Mouse (Mus musculus) kidney, adult 2 months (tissue): Measurements from ENCODE around the gene Hba-a2. TPM values are rescaled to one million over a fixed set of nuclear protein-coding genes. Genes with fewer than 3 reads are reported as not detected.
"Not testable (repeated sequence)": the region's sequence is repeated elsewhere in the genome, so short reads cannot be mapped to it uniquely, and the experiment has no call there.

ENCODE experiments used
- DNase-seq: peaks from one replicate; pipeline ENCODE4 v3.0.0; 2021
- H3K27ac ChIP-seq: fragments of 200-500 bp; 2 replicates; pipeline ENCODE4 v1.5.1; 2012; ENCODE audit warnings: low read depth, low read length, control low read depth, inconsistent platforms; ENCODE audit not compliant: insufficient read depth
- H3K27me3 ChIP-seq: fragments of 200-500 bp; replicated peaks from 2 replicates; pipeline ENCODE4 v1.6.1; 2012; ENCODE audit warnings: mild to moderate bottlenecking, moderate library complexity, low read length, inconsistent platforms; ENCODE audit not compliant: control insufficient read depth, insufficient read depth
- H3K36me3 ChIP-seq: fragments of 200-500 bp; 2 replicates; pipeline ENCODE4 v1.6.1; 2012; ENCODE audit warnings: mild to moderate bottlenecking, moderate library complexity, low read length, inconsistent platforms; ENCODE audit not compliant: control insufficient read depth, insufficient read depth
- H3K4me1 ChIP-seq: fragments of 200-500 bp; 2 replicates; pipeline ENCODE4 v1.6.1; 2011; ENCODE audit warnings: low read length; ENCODE audit not compliant: control insufficient read depth, insufficient read depth
- H3K4me3 ChIP-seq: fragments of 200-500 bp; 2 replicates; pipeline ENCODE4 v1.5.1; 2011; ENCODE audit warnings: mild to moderate bottlenecking, low read depth, low read length, control low read depth; ENCODE audit not compliant: insufficient read depth
- CTCF ChIP-seq: fragments of 200-500 bp; conservative IDR thresholded peaks from 2 replicates; pipeline ENCODE4 v1.5.1; 2011; ENCODE audit warnings: low read depth, mild to moderate bottlenecking, control low read depth, low read length, moderate library complexity, mixed read lengths; ENCODE audit not compliant: insufficient read depth, insufficient read length
- POLR2A ChIP-seq: fragments of 200-500 bp; IDR thresholded peaks from one replicate; pipeline ENCODE4 v1.6.1; 2011; ENCODE audit warnings: low read depth, low read length, control low read depth
- WGBS: fragments of 180-500 bp; shearing (Covaris S2); methylation state at CpG from one replicate; pipeline ENCODE4 v1.1.7; 2018; 5-methylcytosine and 5-hydroxymethylcytosine counted together
- polyA plus RNA-seq: library from polyadenylated mRNA; depleted of rRNA; stranded (reverse); fragments of >200 nt; gene quantifications from 2 replicates; pipeline ENCODE4 v1.2.3, GENCODE M21; 2012

Gene Hba-a2
- polyA plus RNA-seq, 1 experiment = 5,122 TPM

- no peak for DNase-seq
- H3K36me3 ChIP-seq = no peaks in the 10 kb centered on the region
- TF ChIP-seq CTCF (no peak), POLR2A (no peak)
- no peak overlapping the region for H3K4me3 ChIP-seq
- H3K27ac ChIP-seq = no peak overlapping the region
- 90% methylated on average over 1 of the region's 1 CpGs for WGBS
- no peaks in the 10 kb centered on the region for H3K27me3 ChIP-seq
- no peaks in the 10 kb centered on the region for H3K4me1 ChIP-seq
Measured at GRCm38 (mm10) chr11:32297866-32298531, 1.7 kb downstream of the Hba-a2 start.

GRCm38 (mm10) chr11:32298532-32298918 is 2.2 kb downstream of the Hba-a2 start:
- TF ChIP-seq CTCF = no peak
- TF ChIP-seq POLR2A = no peak
- Histone ChIP-seq H3K36me3 (no peaks in the 10 kb centered on the region), H3K4me3 (no peak overlapping the region), H3K27me3 (no peaks in the 10 kb centered on the region), H3K27ac (no peak overlapping the region), H3K4me1 (no peaks in the 10 kb centered on the region)
- no peak for DNase-seq
- 98% methylated on average over 2 of the region's 2 CpGs for WGBS

DNA sequence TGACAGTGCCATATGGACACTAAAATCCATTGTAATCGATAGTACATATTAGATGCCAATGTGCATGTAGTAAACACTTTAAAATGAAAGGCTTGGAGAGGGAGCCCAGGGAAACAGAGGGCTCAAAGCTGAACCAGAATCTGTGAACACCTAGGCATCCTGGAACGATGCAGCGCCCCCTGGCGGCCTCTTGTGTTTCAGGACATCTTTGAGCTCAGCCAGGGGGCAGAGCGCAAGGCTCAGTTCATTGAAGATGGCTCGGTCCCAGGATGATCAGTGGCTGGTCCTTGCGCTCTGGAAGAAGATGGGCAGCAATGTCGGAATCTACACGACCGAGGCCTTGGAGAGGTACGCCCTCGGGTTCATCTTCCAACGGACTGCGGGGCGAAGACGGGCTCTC is 3.6 kb downstream of the Hba-a2 start, which contains the start of gene Hbq1a:
Hbq1a (plus strand) TSS at position 205 of the 400 bp plus-strand sequence.
- H3K36me3 ChIP-seq, H3K27me3 ChIP-seq, H3K4me1 ChIP-seq, H3K27ac ChIP-seq, H3K4me3 ChIP-seq: not testable (repeated sequence)
- DNase-seq = peak; percentile 58
- peak; percentile 47 for TF ChIP-seq CTCF
- WGBS = 5% methylated on average over 16 of the region's 16 CpGs

DNA sequence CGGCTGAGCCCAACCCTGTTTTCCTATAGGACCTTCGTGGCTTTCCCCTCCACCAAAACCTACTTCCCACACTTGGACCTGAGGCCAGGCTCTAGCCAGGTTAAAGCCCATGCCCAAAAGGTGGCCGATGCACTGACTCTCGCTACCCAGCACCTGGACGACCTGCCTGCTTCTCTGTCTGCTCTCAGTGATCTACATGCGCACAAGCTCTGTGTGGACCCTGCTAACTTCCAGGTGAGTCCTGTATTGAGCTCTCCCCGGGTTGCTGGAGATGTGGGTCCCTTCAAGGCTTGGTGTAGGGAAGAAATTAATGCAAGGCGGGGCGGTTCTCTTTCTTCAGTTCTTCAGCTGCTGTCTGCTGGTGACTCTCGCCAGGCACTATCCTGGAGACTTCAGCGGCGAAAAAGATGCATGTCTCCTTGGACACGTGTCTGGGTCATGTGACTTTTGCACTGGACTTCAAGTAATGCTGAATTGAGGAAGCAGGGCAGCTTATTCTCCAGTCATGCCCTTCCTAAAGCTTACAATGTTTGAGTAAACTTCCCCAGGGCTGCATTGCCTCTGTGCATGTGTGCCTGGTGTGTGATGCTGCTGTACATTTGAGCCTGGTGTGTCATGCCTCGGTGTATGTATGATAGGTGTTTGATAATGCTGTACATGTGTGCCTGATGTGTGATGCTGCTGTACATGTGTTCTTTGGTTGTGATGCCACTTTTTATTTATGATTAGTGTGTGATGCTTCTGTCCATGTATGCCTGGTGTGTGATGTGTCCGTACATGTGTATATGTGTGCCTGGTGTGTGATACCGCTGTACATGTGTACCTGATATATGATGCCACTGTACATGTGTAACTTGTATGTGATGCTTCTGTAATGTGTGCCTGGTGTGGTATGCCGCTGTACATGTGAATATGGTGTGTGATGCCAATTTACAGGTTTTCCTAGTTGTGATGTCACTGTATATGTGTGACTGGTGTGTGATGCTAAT is 4.3 kb downstream of the Hba-a2 start:
- no peak overlapping the region for H3K4me3 ChIP-seq
- no peaks in the 10 kb centered on the region for H3K4me1 ChIP-seq
- TF ChIP-seq POLR2A (no peak), CTCF (no peak)
- H3K27me3 ChIP-seq = no peaks in the 10 kb centered on the region
- no peak for DNase-seq
- 52% methylated on average over 15 of the region's 17 CpGs for WGBS
- H3K36me3 ChIP-seq = no peaks in the 10 kb centered on the region
- no peak overlapping the region for H3K27ac ChIP-seq

- Histone ChIP-seq H3K36me3 (no peaks in the 10 kb centered on the region), H3K27me3 (no peaks in the 10 kb centered on the region), H3K4me3 (no peak overlapping the region), H3K4me1 (no peaks in the 10 kb centered on the region), H3K27ac (no peak overlapping the region)
- no peak for DNase-seq
- WGBS = 76% methylated on average over 1 of the region's 1 CpGs
- TF ChIP-seq CTCF (no peak), POLR2A (no peak)
Measured at GRCm38 (mm10) chr11:32301506-32301905, 5.2 kb downstream of the Hba-a2 start.

DNA sequence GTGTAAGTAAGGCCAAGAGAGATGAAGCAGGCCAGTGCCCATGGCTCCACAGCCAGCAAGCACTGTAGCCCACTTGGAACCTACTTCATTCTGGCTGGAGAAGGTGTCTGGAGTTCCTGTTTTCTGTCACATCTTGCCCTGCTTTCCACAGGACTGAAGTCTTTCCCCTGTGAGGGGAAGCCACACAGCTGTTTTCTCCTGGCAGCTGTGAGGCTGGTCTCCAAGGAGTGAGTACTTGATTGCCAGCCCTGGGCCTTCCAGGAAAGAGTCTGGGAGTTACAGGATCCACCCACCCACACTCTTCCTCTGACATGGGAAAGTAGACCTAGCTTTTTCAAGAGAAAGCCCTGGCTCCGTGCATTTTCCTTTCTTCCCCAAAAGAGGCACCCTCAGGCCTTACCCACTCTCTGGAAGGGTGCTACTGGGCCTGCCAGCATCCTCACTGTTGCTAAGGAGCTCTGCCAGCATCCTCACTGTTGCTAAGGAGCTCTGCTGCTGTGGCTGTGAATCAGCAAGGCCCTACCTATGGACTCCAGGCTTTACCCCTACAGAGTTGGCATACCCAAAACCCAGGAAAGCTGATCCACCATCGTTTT is 6.6 kb downstream of the Hba-a2 start:
- no peaks in the 10 kb centered on the region for H3K4me1 ChIP-seq
- no peaks in the 10 kb centered on the region for H3K27me3 ChIP-seq
- no peak overlapping the region for H3K4me3 ChIP-seq
- no peak overlapping the region for H3K27ac ChIP-seq
- no peak for DNase-seq
- 55% methylated on average over 2 of the region's 2 CpGs for WGBS
- TF ChIP-seq POLR2A (no peak), CTCF (no peak)
- H3K36me3 ChIP-seq = no peaks in the 10 kb centered on the region

GRCm38 (mm10) chr11:32303455-32303854 is 7.2 kb downstream of the Hba-a2 start:
- DNase-seq = no peak
- H3K27me3 ChIP-seq = no peaks in the 10 kb centered on the region
- TF ChIP-seq CTCF = no peak
- no peak for TF ChIP-seq POLR2A
- no peak overlapping the region for H3K4me3 ChIP-seq
- WGBS = 88% methylated on average over 1 of the region's 1 CpGs
- no peaks in the 10 kb centered on the region for H3K4me1 ChIP-seq
- H3K36me3 ChIP-seq = no peaks in the 10 kb centered on the region
- no peak overlapping the region for H3K27ac ChIP-seq
